Mouse (Mus musculus) forebrain, embryonic 13.5 days (tissue): ENCODE measurements around the gene Gfod2. TPM values are rescaled to one million over a fixed set of nuclear protein-coding genes. Genes with fewer than 3 reads are reported as not detected.

Experiments
- ATAC-seq: fragments of 200-750 bp; cut with Nextera tagmentation; 2 replicates; pipeline ENCODE4 v1.8.0; 2017
- H3K27ac ChIP-seq: fragments of 300-500 bp; sonication (generic); 2 replicates; pipeline ENCODE4 v1.5.1; 2015; ENCODE audit warnings: inconsistent platforms, mild to moderate bottlenecking, moderate library complexity
- H3K27me3 ChIP-seq: fragments of 300-500 bp; sonication (generic); 2 replicates; pipeline ENCODE4 v1.6.1; 2015; ENCODE audit warnings: mild to moderate bottlenecking, inconsistent platforms
- H3K36me3 ChIP-seq: fragments of 300-500 bp; sonication (generic); 2 replicates; pipeline ENCODE4 v1.6.1; 2015; ENCODE audit warnings: mild to moderate bottlenecking, inconsistent platforms; ENCODE audit not compliant: poor library complexity, severe bottlenecking
- H3K4me1 ChIP-seq: fragments of 300-500 bp; sonication (generic); 2 replicates; pipeline ENCODE4 v1.6.1; 2015; ENCODE audit warnings: inconsistent platforms
- H3K4me2 ChIP-seq: fragments of 300-500 bp; sonication (generic); 2 replicates; pipeline ENCODE4 v1.6.1; 2015; ENCODE audit warnings: inconsistent platforms, mild to moderate bottlenecking, moderate library complexity
- H3K4me3 ChIP-seq: fragments of 300-500 bp; sonication (generic); 2 replicates; pipeline ENCODE4 v1.5.1; 2015; ENCODE audit warnings: mild to moderate bottlenecking, inconsistent platforms
- H3K9ac ChIP-seq: fragments of 300-500 bp; sonication (generic); 2 replicates; pipeline ENCODE4 v1.6.1; 2015; ENCODE audit warnings: mild to moderate bottlenecking, inconsistent platforms
- H3K9me3 ChIP-seq: fragments of 300-500 bp; sonication (generic); replicated peaks from 2 replicates; pipeline ENCODE4 v1.6.1; 2016; ENCODE audit warnings: inconsistent platforms
- WGBS: fragments of 180-500 bp; shearing (Covaris S2); methylation state at CpG from one replicate; pipeline ENCODE4 v1.1.7; 2015; 5-methylcytosine and 5-hydroxymethylcytosine counted together
- polyA plus RNA-seq: library from polyadenylated mRNA; unstranded; fragments of >200 nt; fragmentation: Nextera tagmentation; extraction: Ambion mirVana; gene quantifications from 2 replicates; pipeline ENCODE4 v1.2.1, GENCODE M21; 2015

Gene Gfod2
- polyA plus RNA-seq, 1 experiment from 2014 or later = 65.7 TPM

- Histone ChIP-seq H3K27ac (no peak overlapping the region), H3K9me3 (no peaks in the 10 kb centered on the region; the same call in 1 of the 2 replicates), H3K4me2 (no peak overlapping the region), H3K4me1 (no peaks in the 10 kb centered on the region), H3K36me3 (peaks cover 16% of the 10 kb centered on the region), H3K4me3 (no peak overlapping the region), H3K27me3 (no peaks in the 10 kb centered on the region), H3K9ac (no peak overlapping the region)
- ATAC-seq = no peak
- 78% methylated on average over 14 of the region's 14 CpGs for WGBS
These were observed 70.2 kb downstream of the Gfod2 start for GRCm38 (mm10) chr8:105688242-105688752.

- Histone ChIP-seq H3K9ac (no peak overlapping the region), H3K4me3 (no peak overlapping the region), H3K27ac (no peak overlapping the region), H3K4me1 (no peaks in the 10 kb centered on the region), H3K4me2 (no peak overlapping the region), H3K36me3 (peaks cover 24% of the 10 kb centered on the region), H3K27me3 (no peaks in the 10 kb centered on the region), H3K9me3 (no peaks in the 10 kb centered on the region; the same call in 1 of the 2 replicates)
- WGBS = 61% methylated on average over 8 of the region's 8 CpGs
- ATAC-seq = no peak
These were observed 71.0 kb downstream of the Gfod2 start for GRCm38 (mm10) chr8:105687512-105687911.

- Histone ChIP-seq H3K9ac (no peak overlapping the region), H3K36me3 (peaks cover 32% of the 10 kb centered on the region), H3K4me1 (no peaks in the 10 kb centered on the region), H3K9me3 (no peaks in the 10 kb centered on the region), H3K4me3 (no peak overlapping the region), H3K4me2 (no peak overlapping the region), H3K27ac (no peak overlapping the region), H3K27me3 (no peaks in the 10 kb centered on the region)
- 68% methylated on average over 6 of the region's 6 CpGs for WGBS
- no peak for ATAC-seq
These were observed 71.9 kb downstream of the Gfod2 start for GRCm38 (mm10) chr8:105686551-105686950.

- Histone ChIP-seq H3K4me1 (no peaks in the 10 kb centered on the region), H3K4me2 (no peak within 1 kb of the TSS), H3K27ac (no peak within 1 kb of the TSS), H3K4me3 (no peak within 1 kb of the TSS), H3K36me3 (peaks cover 39% of the 10 kb centered on the region), H3K27me3 (no peaks in the 10 kb centered on the region), H3K9me3 (no peaks in the 10 kb centered on the region), H3K9ac (no peak within 1 kb of the TSS)
- 18% methylated on average over 26 of the region's 26 CpGs for WGBS
- no peak for ATAC-seq
These were observed 72.6 kb downstream of the Gfod2 start, which contains the start of gene Carmil2 for GRCm38 (mm10) chr8:105685796-105686308. Gene Carmil2, plus strand, starts transcription at chr8:105686274.

- Histone ChIP-seq H3K27ac (no peak overlapping the region), H3K27me3 (no peaks in the 10 kb centered on the region), H3K36me3 (peaks cover 44% of the 10 kb centered on the region), H3K4me3 (no peak overlapping the region), H3K9ac (no peak overlapping the region), H3K9me3 (no peaks in the 10 kb centered on the region), H3K4me1 (no peaks in the 10 kb centered on the region), H3K4me2 (no peak overlapping the region)
- ATAC-seq = no peak
- WGBS = 83% methylated on average over 7 of the region's 7 CpGs
These were observed 73.1 kb downstream of the Gfod2 start for GRCm38 (mm10) chr8:105685325-105685724.

- WGBS = 92% methylated on average over 1 of the region's 1 CpGs
- Histone ChIP-seq H3K4me1 (no peaks in the 10 kb centered on the region), H3K4me2 (no peak overlapping the region), H3K36me3 (peaks cover 97% of the 10 kb centered on the region), H3K9ac (no peak overlapping the region), H3K9me3 (no peaks in the 10 kb centered on the region), H3K27ac (no peak overlapping the region), H3K4me3 (no peak overlapping the region), H3K27me3 (no peaks in the 10 kb centered on the region)
- no peak for ATAC-seq
These were observed 80.6 kb downstream of the Gfod2 start for GRCm38 (mm10) chr8:105677891-105678290.

Other genes with a start within 250 kb of the Gfod2 start
- gene Hsd11b2, start 239.9 kb downstream of the Gfod2 start, polyA plus RNA-seq = 3.9 and 6.1 TPM in 2 replicates
- 136 and 152 TPM in 2 replicates for gene Atp6v0d1, start 192.6 kb downstream of the Gfod2 start, polyA plus RNA-seq
- 17.6 and 20.6 TPM in 2 replicates for gene Ripor1, start 153.4 kb downstream of the Gfod2 start, polyA plus RNA-seq
- 165 and 173 TPM in 2 replicates for gene Ctcf, start 122.1 kb downstream of the Gfod2 start, polyA plus RNA-seq
- gene Agrp, start 121.3 kb downstream of the Gfod2 start, polyA plus RNA-seq = 0.62 and 0.88 TPM in 2 replicates
- gene Carmil2, start 72.4 kb downstream of the Gfod2 start, polyA plus RNA-seq = 5.9 and 6.4 TPM in 2 replicates
- gene Acd, start 57.6 kb downstream of the Gfod2 start, polyA plus RNA-seq = 98.3 and 99.2 TPM in 2 replicates
- gene Pard6a, start 57.5 kb downstream of the Gfod2 start, polyA plus RNA-seq = 42.1 and 43.6 TPM in 2 replicates
- 0.19 TPM in 1 of 2 replicates, not detected in the other for gene 4933405L10Rik, start 51.0 kb downstream of the Gfod2 start, polyA plus RNA-seq
- 27.4 and 29.5 TPM in 2 replicates for gene Enkd1, start 50.5 kb downstream of the Gfod2 start, polyA plus RNA-seq
- gene Ranbp10, start 68.7 kb upstream of the Gfod2 start, polyA plus RNA-seq = 14.2 and 14.7 TPM in 2 replicates
- 0.43 and 1.00 TPM in 2 replicates for gene Tsnaxip1, start 69.1 kb upstream of the Gfod2 start, polyA plus RNA-seq
- gene Cenpt, start 94.6 kb upstream of the Gfod2 start, polyA plus RNA-seq = 68.8 and 71.4 TPM in 2 replicates
- 65.9 and 68.3 TPM in 2 replicates for gene Thap11, start 96.5 kb upstream of the Gfod2 start, polyA plus RNA-seq
- 254 and 295 TPM in 2 replicates for gene Nutf2, start 101.9 kb upstream of the Gfod2 start, polyA plus RNA-seq
- 46.4 and 56.9 TPM in 2 replicates for gene Edc4, start 122.2 kb upstream of the Gfod2 start, polyA plus RNA-seq
- 0.50 and 0.84 TPM in 2 replicates for gene Nrn1l, start 134.9 kb upstream of the Gfod2 start, polyA plus RNA-seq
- gene Pskh1, start 141.8 kb upstream of the Gfod2 start, polyA plus RNA-seq = 12.8 and 14.4 TPM in 2 replicates
- gene Ctrl, start 175.2 kb upstream of the Gfod2 start, polyA plus RNA-seq = 1.9 TPM in 2 replicates
- gene Psmb10, start 179.8 kb upstream of the Gfod2 start, polyA plus RNA-seq = 29.0 and 29.1 TPM in 2 replicates
- gene Lcat, start 184.7 kb upstream of the Gfod2 start, polyA plus RNA-seq = 0.61 and 0.69 TPM in 2 replicates
- 6.3 and 7.1 TPM in 2 replicates for gene Slc12a4, start 207.4 kb upstream of the Gfod2 start, polyA plus RNA-seq
- not detected in 2 replicates for gene Dpep3, start 220.8 kb upstream of the Gfod2 start, polyA plus RNA-seq
- 19.0 and 20.6 TPM in 2 replicates for gene Dus2, start 232.7 kb upstream of the Gfod2 start, polyA plus RNA-seq
- gene Dpep2nb, start 247.3 kb upstream of the Gfod2 start, polyA plus RNA-seq = not detected in 2 replicates